Mouse (Mus musculus): ENCODE results near the gene P2rx6.

DNA sequence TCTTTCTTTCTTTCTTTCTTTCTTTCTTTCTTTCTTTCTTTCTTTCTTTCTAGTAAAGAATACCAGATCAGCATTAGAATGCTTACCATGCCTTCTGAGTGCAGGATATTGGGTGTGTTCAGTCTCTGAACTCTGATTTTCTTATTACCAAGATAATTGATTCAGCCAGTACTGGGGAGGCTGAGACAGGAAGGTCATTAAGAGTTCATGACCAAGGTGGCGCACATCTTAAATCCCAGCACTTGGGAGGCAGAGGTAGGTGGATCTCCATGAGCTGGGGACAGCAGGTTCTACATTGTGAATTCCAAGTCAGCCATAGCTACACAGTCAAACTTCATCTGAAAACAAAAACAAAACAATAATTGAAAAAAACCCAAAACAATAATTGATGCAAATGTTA, 60.3 kb downstream of the P2rx6 start:
- TF ChIP-seq CTCF (IDR thresholded peaks at IDR 0.05) = no peak
- TF ChIP-seq EP300 (IDR thresholded peaks at IDR 0.05) = no peak
